Mouse (Mus musculus): ENCODE measurements at regions not wholly inside any gene's neighbourhood (a gene's known extent, or its start where the extent isn't known, plus 50 kb on each side); places are given as distances from the start of the nearest gene placed in this dataset.

- DNase-seq (ENCODE audit: low read depth, low spot score), result no peak
These were observed 1087.0 kb downstream of the Dnajb9 start for GRCm38 (mm10) chr12:43123160-43123559.

GRCm38 (mm10) chr12:43112096-43112495 is 1098.0 kb downstream of the Dnajb9 start:
- DNase-seq (ENCODE audit: low read depth, low spot score), result no peak

- no peak for DNase-seq (ENCODE audit: low read depth, low spot score)
These were observed 1110.7 kb downstream of the Dnajb9 start for GRCm38 (mm10) chr12:43099382-43099781.

- peak; percentile 3 for DNase-seq (ENCODE audit: low read depth, low spot score)
These were observed 1132.0 kb downstream of the Dnajb9 start for GRCm38 (mm10) chr12:43078081-43078480.
